In genomic region chr11:115841961-115842550, GRCm38 (mm10) we compare ENCODE assay signal across 9 mouse cellular contexts. TPM values are rescaled to one million over a fixed set of nuclear protein-coding genes. Genes with fewer than 3 reads are reported as not detected.
DNase-seq lines count a peak whose midpoint lies in the region; ATAC-seq and TF ChIP-seq lines count a peak whose summit lies in the region.
"Had no signal": no experiment of that assay in that cellular context is flagged by ENCODE, and none has a peak within 500 bp of the region (broad histone marks: within the 10 kb centered on the region; RNA-seq: fewer than 3 reads in every experiment).

No protein-coding gene starts in this region.

- H3K9ac ChIP-seq in midbrain, postnatal 0 days (replicated peaks; ENCODE audit: low read length, poor library complexity, severe bottlenecking) = no peak overlapping the region
- H3K9ac ChIP-seq in hindbrain, embryonic 11.5 days (ENCODE audit: low read depth, low read length) = no peak overlapping the region
- H3K9ac ChIP-seq in liver, embryonic 15.5 days = peak overlapping the region; percentile 39; the same call in 1 of the 2 replicates

- peaks cover 49% of the 10 kb centered on the region for H3K4me1 ChIP-seq in midbrain, embryonic 10.5 days
- H3K4me1 ChIP-seq in midbrain, postnatal 0 days (ENCODE audit: insufficient read depth, low read length) = no peaks in the 10 kb centered on the region
- H3K4me1 ChIP-seq in embryonic facial prominence, embryonic 10.5 days = peaks cover 70% of the 10 kb centered on the region
- no peaks in the 10 kb centered on the region; the same call in 1 of the 2 replicates for H3K4me1 ChIP-seq in hindbrain, embryonic 11.5 days (replicated peaks; ENCODE audit: control insufficient read depth, insufficient read depth, low read length)
- H3K4me1 ChIP-seq in liver, embryonic 15.5 days (replicated peaks) = peaks cover 64% of the 10 kb centered on the region

- DNase-seq in midbrain, embryonic 10.5 days (ENCODE audit: low spot score) = peak; percentile 47
- no peak for DNase-seq in midbrain, postnatal 0 days (ENCODE audit: low spot score)
- peak; percentile 67 for DNase-seq in embryonic facial prominence, embryonic 10.5 days (ENCODE audit: low spot score)
- DNase-seq in hindbrain, embryonic 11.5 days (ENCODE audit: low spot score) = no peak
- no peak for DNase-seq in cerebellum, adult 11 months
- no peak for DNase-seq in gastrocnemius, postnatal 25 days

- H3K27me3 ChIP-seq in midbrain, embryonic 10.5 days (ENCODE audit: low read depth, poor library complexity, severe bottlenecking) = peaks cover 24% of the 10 kb centered on the region
- H3K27me3 ChIP-seq in midbrain, postnatal 0 days (ENCODE audit: insufficient read depth, low read length) = no peaks in the 10 kb centered on the region
- no peaks in the 10 kb centered on the region for H3K27me3 ChIP-seq in embryonic facial prominence, embryonic 10.5 days (replicated peaks; ENCODE audit: low read depth, poor library complexity, severe bottlenecking)
- H3K27me3 ChIP-seq in hindbrain, embryonic 11.5 days (ENCODE audit: control insufficient read depth, insufficient read depth, low read length) = no peaks in the 10 kb centered on the region
- H3K27me3 ChIP-seq in liver, embryonic 15.5 days = no peaks in the 10 kb centered on the region

- no peaks in the 10 kb centered on the region for H3K9me3 ChIP-seq in midbrain, embryonic 10.5 days (replicated peaks)
- no peaks in the 10 kb centered on the region for H3K9me3 ChIP-seq in midbrain, postnatal 0 days (ENCODE audit: low read length)
- H3K9me3 ChIP-seq in embryonic facial prominence, embryonic 10.5 days = no peaks in the 10 kb centered on the region
- no peaks in the 10 kb centered on the region for H3K9me3 ChIP-seq in hindbrain, embryonic 11.5 days (ENCODE audit: control insufficient read depth, low read length)
- 0 out of 2 replicates have a peak, but pooled peaks cover 2% of the 10 kb centered on the region for H3K9me3 ChIP-seq in liver, embryonic 15.5 days (replicated peaks)

- 16% methylated on average over 6 of the region's 6 CpGs for WGBS in midbrain, embryonic 10.5 days
- WGBS in midbrain, postnatal 0 days = 29% methylated on average over 6 of the region's 6 CpGs
- WGBS in embryonic facial prominence, embryonic 10.5 days = 18% methylated on average over 6 of the region's 6 CpGs
- WGBS in hindbrain, embryonic 11.5 days = 29% methylated on average over 6 of the region's 6 CpGs
- 17% methylated on average over 6 of the region's 6 CpGs for WGBS in liver, embryonic 15.5 days (ENCODE audit: insufficient replicate concordance)

- H3K36me3 ChIP-seq in midbrain, embryonic 10.5 days = 0 out of 2 replicates have a peak, but pooled peaks cover 6% of the 10 kb centered on the region
- H3K36me3 ChIP-seq in midbrain, postnatal 0 days (ENCODE audit: insufficient read depth, low read length) = no peaks in the 10 kb centered on the region
- H3K36me3 ChIP-seq in embryonic facial prominence, embryonic 10.5 days (replicated peaks) = peaks cover 14% of the 10 kb centered on the region
- no peaks in the 10 kb centered on the region for H3K36me3 ChIP-seq in hindbrain, embryonic 11.5 days (ENCODE audit: control insufficient read depth, insufficient read depth, low read length)
- peaks cover 29% of the 10 kb centered on the region for H3K36me3 ChIP-seq in liver, embryonic 15.5 days (replicated peaks)

- peak overlapping the region; percentile 70 for H3K27ac ChIP-seq in midbrain, embryonic 10.5 days (replicated peaks)
- no peak overlapping the region for H3K27ac ChIP-seq in midbrain, postnatal 0 days (ENCODE audit: low read depth, low read length)
- peak overlapping the region; percentile 82 for H3K27ac ChIP-seq in embryonic facial prominence, embryonic 10.5 days (replicated peaks)
- H3K27ac ChIP-seq in hindbrain, embryonic 11.5 days (ENCODE audit: low read depth, low read length) = peak overlapping the region; percentile 17; the same call in 1 of the 2 replicates
- H3K27ac ChIP-seq in liver, embryonic 15.5 days (replicated peaks) = peak overlapping the region; percentile 88

- no peak overlapping the region for H3K4me2 ChIP-seq in midbrain, postnatal 0 days (ENCODE audit: low read depth, low read length, poor library complexity, severe bottlenecking)
- no peak overlapping the region for H3K4me2 ChIP-seq in hindbrain, embryonic 11.5 days (replicated peaks; ENCODE audit: low read depth, low read length)
- peak overlapping the region; percentile 60 for H3K4me2 ChIP-seq in liver, embryonic 15.5 days

- no peak overlapping the region; the same call in 1 of the 2 replicates for H3K4me3 ChIP-seq in midbrain, embryonic 10.5 days
- no peak overlapping the region for H3K4me3 ChIP-seq in midbrain, postnatal 0 days (ENCODE audit: low read depth, low read length)
- peak overlapping the region; percentile 16; the same call in 1 of the 2 replicates for H3K4me3 ChIP-seq in embryonic facial prominence, embryonic 10.5 days
- H3K4me3 ChIP-seq in hindbrain, embryonic 11.5 days (ENCODE audit: low read depth, low read length) = no peak overlapping the region
- H3K4me3 ChIP-seq in liver, embryonic 15.5 days (replicated peaks) = 0 out of 2 replicates have a peak overlapping the region, but pooled peaks have one; percentile 5
- H3K4me3 ChIP-seq: myocyte had no signal

- ATAC-seq in midbrain, postnatal 0 days (ENCODE audit: low FRiP score) = no peak
- no peak for ATAC-seq in hindbrain, embryonic 11.5 days (ENCODE audit: low FRiP score)
- ATAC-seq in liver, embryonic 15.5 days (ENCODE audit: insufficient read depth) = peak; percentile 93
- no peak for ATAC-seq in activated CD4-positive, CD25-positive, alpha-beta regulatory T cell, adult 4 months

- TF ChIP-seq CTCF in midbrain, postnatal 0 days (IDR thresholded peaks at IDR 0.05) = no peak

RNA-seq across cellular contexts. Expression of gene Myo15b, which starts 16.1 kb away (rescaled TPM):
- polyA plus RNA-seq in midbrain, embryonic 10.5 days (2016; fragmentation: Nextera tagmentation; extraction: Ambion mirVana) = 0.12 and 0.21 TPM in 2 replicates
- not detected in 2 replicates for total RNA-seq in midbrain, postnatal 0 days (2014; rRNA removed)
- polyA plus RNA-seq in midbrain, postnatal 0 days (2015; fragmentation: Nextera tagmentation; extraction: Ambion mirVana) = 0.09 and 0.29 TPM in 2 replicates
- 0.07 and 0.16 TPM in 2 replicates for polyA plus RNA-seq in embryonic facial prominence, embryonic 10.5 days (2016; fragmentation: Nextera tagmentation; extraction: Ambion mirVana)
- 0.09 TPM in 1 of 2 replicates, not detected in the other for polyA plus RNA-seq in hindbrain, embryonic 11.5 days (2014; fragmentation: Nextera tagmentation; extraction: Ambion mirVana)
- 0.45 and 0.46 TPM in 2 replicates for polyA plus RNA-seq in liver, embryonic 15.5 days (2015; fragmentation: Nextera tagmentation; extraction: Ambion mirVana)
- total RNA-seq in gastrocnemius, postnatal 25 days (2021) = not detected
- not detected for polyA plus RNA-seq in activated CD4-positive, CD25-positive, alpha-beta regulatory T cell, adult 4 months (2017; shearing (Covaris generic))

RNA-seq across cellular contexts. Expression of gene Llgl2, which starts 18.2 kb away (rescaled TPM):
- 5.5 and 5.9 TPM in 2 replicates for polyA plus RNA-seq in midbrain, embryonic 10.5 days (2016; fragmentation: Nextera tagmentation; extraction: Ambion mirVana)
- 0.99 and 1.0 TPM in 2 replicates for total RNA-seq in midbrain, postnatal 0 days (2014; rRNA removed)
- 0.51 and 0.81 TPM in 2 replicates for polyA plus RNA-seq in midbrain, postnatal 0 days (2015; fragmentation: Nextera tagmentation; extraction: Ambion mirVana)
- 15.3 and 15.5 TPM in 2 replicates for polyA plus RNA-seq in embryonic facial prominence, embryonic 10.5 days (2016; fragmentation: Nextera tagmentation; extraction: Ambion mirVana)
- 3.8 and 5.4 TPM in 2 replicates for polyA plus RNA-seq in hindbrain, embryonic 11.5 days (2014; fragmentation: Nextera tagmentation; extraction: Ambion mirVana)
- 11.9 and 16.2 TPM in 2 replicates for polyA plus RNA-seq in liver, embryonic 15.5 days (2015; fragmentation: Nextera tagmentation; extraction: Ambion mirVana)
- total RNA-seq in gastrocnemius, postnatal 25 days (2021) = 1 to 10 TPM; 7.8 to 9.0 TPM
- polyA plus RNA-seq in activated CD4-positive, CD25-positive, alpha-beta regulatory T cell, adult 4 months (2017; shearing (Covaris generic)) = 1 to 10 TPM; 6.3 TPM

RNA-seq across cellular contexts. Expression of gene Tsen54, which starts 27.5 kb away (rescaled TPM):
- polyA plus RNA-seq in midbrain, embryonic 10.5 days (2016; fragmentation: Nextera tagmentation; extraction: Ambion mirVana) = 35.3 and 39.7 TPM in 2 replicates
- total RNA-seq in midbrain, postnatal 0 days (2014; rRNA removed) = 25.0 and 27.7 TPM in 2 replicates
- polyA plus RNA-seq in midbrain, postnatal 0 days (2015; fragmentation: Nextera tagmentation; extraction: Ambion mirVana) = 14.8 and 15.5 TPM in 2 replicates
- 40.3 and 40.6 TPM in 2 replicates for polyA plus RNA-seq in embryonic facial prominence, embryonic 10.5 days (2016; fragmentation: Nextera tagmentation; extraction: Ambion mirVana)
- polyA plus RNA-seq in hindbrain, embryonic 11.5 days (2014; fragmentation: Nextera tagmentation; extraction: Ambion mirVana) = 17.9 and 21.3 TPM in 2 replicates
- polyA plus RNA-seq in liver, embryonic 15.5 days (2015; fragmentation: Nextera tagmentation; extraction: Ambion mirVana) = 13.7 and 18.7 TPM in 2 replicates
- 1 to 10 TPM; 3.2 to 7.5 TPM for total RNA-seq in gastrocnemius, postnatal 25 days (2021)
- polyA plus RNA-seq in activated CD4-positive, CD25-positive, alpha-beta regulatory T cell, adult 4 months (2017; shearing (Covaris generic)) = 10 to 100 TPM in 1 of 2 experiments, 1 to 10 TPM in 1; 8.9 to 11.9 TPM

RNA-seq across cellular contexts. Expression of gene Caskin2, which starts 28.6 kb away (rescaled TPM):
- 17.5 and 18.6 TPM in 2 replicates for polyA plus RNA-seq in midbrain, embryonic 10.5 days (2016; fragmentation: Nextera tagmentation; extraction: Ambion mirVana)
- 18.5 and 27.9 TPM in 2 replicates for total RNA-seq in midbrain, postnatal 0 days (2014; rRNA removed)
- 7.2 and 8.3 TPM in 2 replicates for polyA plus RNA-seq in midbrain, postnatal 0 days (2015; fragmentation: Nextera tagmentation; extraction: Ambion mirVana)
- 20.3 and 20.4 TPM in 2 replicates for polyA plus RNA-seq in embryonic facial prominence, embryonic 10.5 days (2016; fragmentation: Nextera tagmentation; extraction: Ambion mirVana)
- polyA plus RNA-seq in hindbrain, embryonic 11.5 days (2014; fragmentation: Nextera tagmentation; extraction: Ambion mirVana) = 12.2 and 12.9 TPM in 2 replicates
- 5.7 and 6.7 TPM in 2 replicates for polyA plus RNA-seq in liver, embryonic 15.5 days (2015; fragmentation: Nextera tagmentation; extraction: Ambion mirVana)
- 10 to 100 TPM; 13.7 to 13.9 TPM for total RNA-seq in gastrocnemius, postnatal 25 days (2021)
- under 1 TPM; 0.46 to 0.79 TPM for polyA plus RNA-seq in activated CD4-positive, CD25-positive, alpha-beta regulatory T cell, adult 4 months (2017; shearing (Covaris generic))

RNA-seq across cellular contexts. Expression of gene Smim5, which starts 57.7 kb away (rescaled TPM):
- polyA plus RNA-seq in midbrain, embryonic 10.5 days (2016; fragmentation: Nextera tagmentation; extraction: Ambion mirVana) = 1.0 and 1.6 TPM in 2 replicates
- total RNA-seq in midbrain, postnatal 0 days (2014; rRNA removed) = not detected in 2 replicates
- polyA plus RNA-seq in midbrain, postnatal 0 days (2015; fragmentation: Nextera tagmentation; extraction: Ambion mirVana) = 1.3 and 1.5 TPM in 2 replicates
- polyA plus RNA-seq in embryonic facial prominence, embryonic 10.5 days (2016; fragmentation: Nextera tagmentation; extraction: Ambion mirVana) = 1.5 and 1.8 TPM in 2 replicates
- polyA plus RNA-seq in hindbrain, embryonic 11.5 days (2014; fragmentation: Nextera tagmentation; extraction: Ambion mirVana) = 3.4 and 3.8 TPM in 2 replicates
- 37.8 and 40.0 TPM in 2 replicates for polyA plus RNA-seq in liver, embryonic 15.5 days (2015; fragmentation: Nextera tagmentation; extraction: Ambion mirVana)
- 1 to 10 TPM in 1 of 2 experiments, under 1 TPM in 1; 0.51 to 1.9 TPM for total RNA-seq in gastrocnemius, postnatal 25 days (2021)
- polyA plus RNA-seq in activated CD4-positive, CD25-positive, alpha-beta regulatory T cell, adult 4 months (2017; shearing (Covaris generic)) = 1 to 10 TPM in 1 of 2 experiments, under 1 TPM in 1; 0.89 to 1.2 TPM

Comparison
In these comparisons a context has a peak if more than half of its experiments do, and no peak if none do; other contexts are left out.
1. DNase-seq: peak in midbrain, embryonic 10.5 days (single experiment) and embryonic facial prominence, embryonic 10.5 days (single experiment); none in midbrain, postnatal 0 days (single experiment), hindbrain, embryonic 11.5 days (single experiment), cerebellum, adult 11 months (single experiment) and gastrocnemius, postnatal 25 days (single experiment).
2. H3K4me3 ChIP-seq: peak in embryonic facial prominence, embryonic 10.5 days (single experiment) and liver, embryonic 15.5 days (single experiment); none in midbrain, embryonic 10.5 days (single experiment), midbrain, postnatal 0 days (single experiment) and hindbrain, embryonic 11.5 days (single experiment).